In the genomic region with DNA sequence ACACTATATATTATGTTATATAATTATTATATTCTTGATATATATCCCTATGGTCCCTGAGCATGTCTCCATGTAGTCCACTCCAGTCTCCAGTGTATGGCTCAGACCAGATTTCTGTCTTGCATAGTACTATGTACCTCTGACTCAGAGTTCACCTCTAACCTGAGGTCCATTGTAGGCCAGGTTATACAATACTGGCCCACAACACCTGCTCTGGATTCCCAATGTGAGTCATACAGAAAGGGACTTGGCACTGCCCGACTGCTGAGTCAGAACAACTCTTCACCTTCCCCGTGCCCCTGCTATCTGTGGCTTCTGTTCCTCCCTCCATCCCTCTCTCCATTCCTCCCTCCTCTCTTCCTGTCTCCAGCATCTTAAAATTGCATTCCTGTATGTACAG, we compare ENCODE assay signal across 15 mouse cellular contexts.
DNase-seq lines count a peak whose midpoint lies in the region; ATAC-seq and TF ChIP-seq lines count a peak whose summit lies in the region.
"Had no signal": no experiment of that assay in that cellular context is flagged by ENCODE, and none has a peak within 500 bp of the region (broad histone marks: within the 10 kb centered on the region; RNA-seq: fewer than 3 reads in every experiment).

No protein-coding gene starts in this region.

- peaks cover 23% of the 10 kb centered on the region for H3K4me1 ChIP-seq in heart, embryonic 11.5 days (ENCODE audit: control insufficient read depth, insufficient read depth, low read length)
- peaks cover 2% of the 10 kb centered on the region; the same call in 1 of the 2 replicates for H3K4me1 ChIP-seq in kidney, embryonic 16.5 days (ENCODE audit: insufficient read depth, low read length)
- peaks cover under 1% of the 10 kb centered on the region; the same call in 1 of the 2 replicates for H3K4me1 ChIP-seq in liver, postnatal 0 days (ENCODE audit: insufficient read depth)
- peaks cover 11% of the 10 kb centered on the region for H3K4me1 ChIP-seq in limb, embryonic 10.5 days
- H3K4me1 ChIP-seq: hindbrain, embryonic 15.5 days; liver, embryonic 13.5 days had no signal

- H3K27me3 ChIP-seq in heart, embryonic 11.5 days (ENCODE audit: control insufficient read depth, insufficient read depth, low read length), result peaks cover 21% of the 10 kb centered on the region
- H3K27me3 ChIP-seq in kidney, embryonic 16.5 days (ENCODE audit: insufficient read depth, low read length), result no peaks in the 10 kb centered on the region
- no peaks in the 10 kb centered on the region for H3K27me3 ChIP-seq in liver, postnatal 0 days (ENCODE audit: insufficient read depth, low read length)
- no peaks in the 10 kb centered on the region for H3K27me3 ChIP-seq in limb, embryonic 10.5 days (ENCODE audit: low read depth, poor library complexity, severe bottlenecking)
- H3K27me3 ChIP-seq: embryonic facial prominence, embryonic 12.5 days; hindbrain, embryonic 15.5 days; liver, embryonic 13.5 days had no signal

- H3K27ac ChIP-seq in heart, embryonic 11.5 days (ENCODE audit: low read depth, low read length), result no peak overlapping the region; the same call in 1 of the 2 replicates
- no peak overlapping the region for H3K27ac ChIP-seq in kidney, embryonic 16.5 days (ENCODE audit: low read length)
- no peak overlapping the region for H3K27ac ChIP-seq in liver, postnatal 0 days (ENCODE audit: low read depth)
- no peak overlapping the region for H3K27ac ChIP-seq in limb, embryonic 10.5 days
- H3K27ac ChIP-seq: embryonic facial prominence, embryonic 12.5 days; hindbrain, embryonic 15.5 days; liver, embryonic 13.5 days had no signal

- peak overlapping the region; percentile 45 for H3K4me2 ChIP-seq in heart, embryonic 11.5 days
- H3K4me2 ChIP-seq in kidney, embryonic 16.5 days (replicated peaks; ENCODE audit: low read depth, low read length), result no peak overlapping the region
- no peak overlapping the region for H3K4me2 ChIP-seq in liver, postnatal 0 days (ENCODE audit: low read depth, low read length)
- H3K4me2 ChIP-seq: embryonic facial prominence, embryonic 12.5 days; hindbrain, embryonic 15.5 days; liver, embryonic 13.5 days had no signal

- intact Hi-C loops in heart, postnatal 25 days (cut with DNase I), result loop anchor here (5.0 kb wide), 1 partner anchor 53 kb away; no protein-coding TSS in a partner anchor

- no peak for DNase-seq in heart, postnatal 25 days (ENCODE audit: low spot score)
- DNase-seq in kidney, adult 11 months, result peak; percentile 44
- no peak for DNase-seq in liver, postnatal 0 days
- no peak for DNase-seq in liver
- DNase-seq in limb, embryonic 10.5 days (ENCODE audit: low spot score), result peak; percentile 27
- DNase-seq: cerebellum, adult 8-10 months; forebrain, postnatal 0 days; liver, embryonic 13.5 days; thymus, adult 18-20 months had no signal

- H3K9ac ChIP-seq in heart, embryonic 11.5 days (ENCODE audit: low read depth, low read length), result 0 out of 2 replicates have a peak overlapping the region, but pooled peaks have one; percentile 22
- no peak overlapping the region for H3K9ac ChIP-seq in kidney, embryonic 16.5 days (replicated peaks; ENCODE audit: low read length)
- no peak overlapping the region for H3K9ac ChIP-seq in liver, postnatal 0 days (replicated peaks)
- H3K9ac ChIP-seq: embryonic facial prominence, embryonic 12.5 days; forebrain, postnatal 0 days; hindbrain, embryonic 15.5 days; liver, embryonic 13.5 days had no signal

- no peak for TF ChIP-seq EP300 in liver, postnatal 0 days (IDR thresholded peaks at IDR 0.05; ENCODE audit: low read depth)

- no peak for TF ChIP-seq CTCF in liver, postnatal 0 days (IDR thresholded peaks at IDR 0.05; ENCODE audit: low read depth)

- peaks cover 6% of the 10 kb centered on the region; the same call in 1 of the 2 replicates for H3K9me3 ChIP-seq in heart, embryonic 11.5 days (replicated peaks; ENCODE audit: control insufficient read depth, low read length)
- H3K9me3 ChIP-seq in kidney, embryonic 16.5 days (ENCODE audit: low read length), result peaks cover 8% of the 10 kb centered on the region; the same call in 1 of the 2 replicates
- H3K9me3 ChIP-seq in liver, postnatal 0 days (ENCODE audit: low read length), result no peaks in the 10 kb centered on the region
- H3K9me3 ChIP-seq in limb, embryonic 10.5 days (replicated peaks), result no peaks in the 10 kb centered on the region
- H3K9me3 ChIP-seq: hindbrain, embryonic 15.5 days had no signal

- ATAC-seq in heart, embryonic 11.5 days (replicated peaks; ENCODE audit: insufficient number of reproducible peaks, low FRiP score, low TSS enrichment), result no peak
- ATAC-seq in kidney, embryonic 16.5 days (ENCODE audit: low FRiP score, low TSS enrichment), result no peak
- peak; percentile 76 for ATAC-seq in liver, postnatal 0 days
- ATAC-seq in megakaryocyte, adult 5-6 weeks (ENCODE audit: poor library complexity, severe bottlenecking), result no peak
- ATAC-seq: forebrain, postnatal 0 days; midbrain, embryonic 16.5 days had no signal

- 33% methylated on average over 2 of the region's 2 CpGs for WGBS in heart, embryonic 11.5 days (ENCODE audit: insufficient replicate concordance)
- 72% methylated on average over 2 of the region's 2 CpGs for WGBS in kidney, embryonic 16.5 days
- WGBS in liver, postnatal 0 days (ENCODE audit: insufficient replicate concordance), result 72% methylated on average over 2 of the region's 2 CpGs
- 89% methylated on average over 2 of the region's 2 CpGs for WGBS in limb, embryonic 10.5 days

- no peaks in the 10 kb centered on the region for H3K36me3 ChIP-seq in heart, embryonic 11.5 days (ENCODE audit: control insufficient read depth, insufficient read depth, low read length)
- no peaks in the 10 kb centered on the region for H3K36me3 ChIP-seq in kidney, embryonic 16.5 days (ENCODE audit: insufficient read depth, low read length)
- no peaks in the 10 kb centered on the region for H3K36me3 ChIP-seq in liver, postnatal 0 days (replicated peaks; ENCODE audit: insufficient read depth, low read length)
- no peaks in the 10 kb centered on the region for H3K36me3 ChIP-seq in limb, embryonic 10.5 days
- H3K36me3 ChIP-seq: embryonic facial prominence, embryonic 12.5 days; hindbrain, embryonic 15.5 days; liver, embryonic 13.5 days had no signal

- no peak overlapping the region for H3K4me3 ChIP-seq in heart, embryonic 11.5 days (ENCODE audit: low read depth, low read length)
- H3K4me3 ChIP-seq in kidney, embryonic 16.5 days (ENCODE audit: low read length), result no peak overlapping the region
- no peak overlapping the region for H3K4me3 ChIP-seq in liver, postnatal 0 days (ENCODE audit: low read depth, low read length)
- H3K4me3 ChIP-seq in limb, embryonic 10.5 days, result no peak overlapping the region
- H3K4me3 ChIP-seq: embryonic facial prominence, embryonic 12.5 days; hindbrain, embryonic 15.5 days; liver, embryonic 13.5 days had no signal

Comparison
In these comparisons a context has a peak if more than half of its experiments do, and no peak if none do; other contexts are left out.
1. DNase-seq: peak in kidney, adult 11 months (single experiment) and limb, embryonic 10.5 days (single experiment); none in heart, postnatal 25 days (single experiment), liver, postnatal 0 days (single experiment) and liver (single experiment).